Mouse (Mus musculus): ENCODE measurements around the gene Psmb3. TPM values are rescaled to one million over a fixed set of nuclear protein-coding genes. Genes with fewer than 3 reads are reported as not detected.

Psmb3 gene
- polyA plus RNA-seq, 1 experiment from 2014 or later = 545 TPM

GRCm38 (mm10) chr11:97758942-97759341 is 55.7 kb downstream of the Psmb3 start:
- DNase-seq (ENCODE audit: low spot score) (no peak), ATAC-seq (ENCODE audit: insufficient read depth, low FRiP score, low TSS enrichment) (no peak)
- no peak overlapping the region for H3K4me2 ChIP-seq (ENCODE audit: low read depth)
- H3K36me3 ChIP-seq (ENCODE audit: control insufficient read depth, insufficient read depth, low read length) = peaks cover 12% of the 10 kb centered on the region
- no peak overlapping the region for H3K27ac ChIP-seq (ENCODE audit: low read depth, low read length)
- H3K4me1 ChIP-seq (ENCODE audit: control insufficient read depth, insufficient read depth, low read length) = no peaks in the 10 kb centered on the region
- no peaks in the 10 kb centered on the region for H3K9me3 ChIP-seq (ENCODE audit: control insufficient read depth, low read length)
- WGBS = 88% methylated on average over 6 of the region's 6 CpGs
- H3K9ac ChIP-seq (ENCODE audit: low read length) = no peak overlapping the region; the same call in 1 of the 2 replicates
- H3K27me3 ChIP-seq (ENCODE audit: control insufficient read depth, insufficient read depth, low read length) = no peaks in the 10 kb centered on the region
- no peak overlapping the region for H3K4me3 ChIP-seq (ENCODE audit: low read depth, low read length)

- DNase-seq (ENCODE audit: low spot score) = no peak
- Histone ChIP-seq H3K9me3 (ENCODE audit: control insufficient read depth, low read length) (no peaks in the 10 kb centered on the region), H3K36me3 (ENCODE audit: control insufficient read depth, insufficient read depth, low read length) (peaks cover 10% of the 10 kb centered on the region), H3K4me1 (ENCODE audit: control insufficient read depth, insufficient read depth, low read length) (peaks cover 8% of the 10 kb centered on the region; the same call in 1 of the 2 replicates), H3K27ac (ENCODE audit: low read depth, low read length) (no peak overlapping the region), H3K4me3 (ENCODE audit: low read depth, low read length) (no peak overlapping the region), H3K4me2 (ENCODE audit: low read depth) (no peak overlapping the region), H3K27me3 (ENCODE audit: control insufficient read depth, insufficient read depth, low read length) (no peaks in the 10 kb centered on the region), H3K9ac (ENCODE audit: low read length) (no peak overlapping the region)
- no peak for ATAC-seq (ENCODE audit: insufficient read depth, low FRiP score, low TSS enrichment)
Measured at GRCm38 (mm10) chr11:97761638-97762037, 58.4 kb downstream of the Psmb3 start.

Small RNA genes lying within 50 kb of the gene (microRNA-seq; reads per million reads assigned to microRNA genes)
- not detected for gene Gm24158
- gene Mir6927 = 1.0 reads per million
- gene Mir8102 = not detected

Other genes with a start within 250 kb of the Psmb3 start
- gene 4933428G20Rik, start 203.1 kb upstream of the Psmb3 start, polyA plus RNA-seq (2014; fragmentation: Nextera tagmentation; extraction: Ambion mirVana) = not detected in 2 replicates
- 2.5 and 2.6 TPM in 2 replicates for gene Srcin1, start 127.2 kb upstream of the Psmb3 start, polyA plus RNA-seq (2014; fragmentation: Nextera tagmentation; extraction: Ambion mirVana)
- gene Epop, start 73.7 kb upstream of the Psmb3 start, polyA plus RNA-seq (2014; fragmentation: Nextera tagmentation; extraction: Ambion mirVana) = 9.7 and 11.0 TPM in 2 replicates
- gene Mllt6, start 40.0 kb upstream of the Psmb3 start, polyA plus RNA-seq (2014; fragmentation: Nextera tagmentation; extraction: Ambion mirVana) = 3.9 and 4.5 TPM in 2 replicates
- 20.2 and 21.1 TPM in 2 replicates for gene Cisd3, start 17.6 kb upstream of the Psmb3 start, polyA plus RNA-seq (2014; fragmentation: Nextera tagmentation; extraction: Ambion mirVana)
- gene Pcgf2, start 2.9 kb upstream of the Psmb3 start, polyA plus RNA-seq (2014; fragmentation: Nextera tagmentation; extraction: Ambion mirVana) = 17.5 and 17.8 TPM in 2 replicates
- gene Pip4k2b, start 41.3 kb downstream of the Psmb3 start, polyA plus RNA-seq (2014; fragmentation: Nextera tagmentation; extraction: Ambion mirVana) = 2.0 and 2.8 TPM in 2 replicates
- gene Cwc25, start 63.2 kb downstream of the Psmb3 start, polyA plus RNA-seq (2014; fragmentation: Nextera tagmentation; extraction: Ambion mirVana) = 13.3 and 13.7 TPM in 2 replicates
- not detected in 2 replicates for gene 1700001P01Rik, start 72.5 kb downstream of the Psmb3 start, polyA plus RNA-seq (2014; fragmentation: Nextera tagmentation; extraction: Ambion mirVana)
- 453 and 457 TPM in 2 replicates for gene Rpl23, start 79.0 kb downstream of the Psmb3 start, polyA plus RNA-seq (2014; fragmentation: Nextera tagmentation; extraction: Ambion mirVana)
- 68.8 and 73.1 TPM in 2 replicates for gene Lasp1, start 95.6 kb downstream of the Psmb3 start, polyA plus RNA-seq (2014; fragmentation: Nextera tagmentation; extraction: Ambion mirVana)
- 14.1 and 15.0 TPM in 2 replicates for gene B230217C12Rik, start 137.4 kb downstream of the Psmb3 start, polyA plus RNA-seq (2014; fragmentation: Nextera tagmentation; extraction: Ambion mirVana)
- gene Fbxo47, start 180.8 kb downstream of the Psmb3 start, polyA plus RNA-seq (2014; fragmentation: Nextera tagmentation; extraction: Ambion mirVana) = 0.53 and 0.65 TPM in 2 replicates

Measured in neural tube, embryonic 11.5 days (tissue).